ENCODE assay signal across 9 mouse cellular contexts in the genomic region with DNA sequence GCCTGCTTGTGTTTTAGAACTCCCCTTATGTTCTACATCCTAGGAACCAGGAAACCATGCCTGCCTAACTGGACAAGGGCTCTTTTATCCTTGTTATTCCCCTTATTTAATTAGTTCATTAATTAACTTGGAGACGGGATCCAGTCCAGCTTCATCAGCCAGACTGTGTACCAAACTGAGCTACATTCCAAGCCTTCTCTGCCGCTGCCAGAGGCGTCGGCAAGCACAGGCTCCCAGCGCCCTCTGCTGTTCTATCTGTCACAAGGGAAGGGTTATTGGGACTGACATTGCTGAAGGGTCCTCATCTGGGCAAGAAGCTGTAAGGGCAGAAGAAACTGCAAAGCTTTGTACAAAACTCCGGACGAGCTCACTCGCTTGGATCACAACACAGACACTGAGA. TPM values are rescaled to one million over a fixed set of nuclear protein-coding genes. Genes with fewer than 3 reads are reported as not detected.
DNase-seq lines count a peak whose midpoint lies in the region; ATAC-seq and TF ChIP-seq lines count a peak whose summit lies in the region.
"Had no signal": no experiment of that assay in that cellular context is flagged by ENCODE, and none has a peak within 500 bp of the region (broad histone marks: within the 10 kb centered on the region; RNA-seq: fewer than 3 reads in every experiment).

No protein-coding gene starts in this region.

- intact Hi-C loops in heart, postnatal 25 days (cut with DNase I) = loop anchor here (1.0 to 5.0 kb wide), 2 partner anchors 72 to 183 kb away; no protein-coding TSS in a partner anchor

- peaks cover 4% of the 10 kb centered on the region; the same call in 1 of the 2 replicates for H3K4me1 ChIP-seq in forebrain, embryonic 10.5 days
- H3K4me1 ChIP-seq in forebrain, embryonic 12.5 days = no peaks in the 10 kb centered on the region

- no peak overlapping the region for H3K9ac ChIP-seq in forebrain, embryonic 12.5 days

- H3K36me3 ChIP-seq in forebrain, embryonic 10.5 days (replicated peaks) = no peaks in the 10 kb centered on the region
- no peaks in the 10 kb centered on the region for H3K36me3 ChIP-seq in forebrain, embryonic 12.5 days (replicated peaks)

- no peaks in the 10 kb centered on the region for H3K9me3 ChIP-seq in forebrain, embryonic 10.5 days
- H3K9me3 ChIP-seq in forebrain, embryonic 12.5 days = no peaks in the 10 kb centered on the region

- no peaks in the 10 kb centered on the region for H3K27me3 ChIP-seq in forebrain, embryonic 10.5 days (ENCODE audit: poor library complexity, severe bottlenecking)
- peaks cover 2% of the 10 kb centered on the region; the same call in 1 of the 2 replicates for H3K27me3 ChIP-seq in forebrain, embryonic 12.5 days

- ATAC-seq in forebrain, embryonic 12.5 days (ENCODE audit: low FRiP score) = no peak

- TF ChIP-seq CTCF in layer of hippocampus, adult 2 months (conservative IDR thresholded peaks at IDR 0.05) = peak; percentile 95

- no peak overlapping the region for H3K4me2 ChIP-seq in forebrain, embryonic 12.5 days

- H3K4me3 ChIP-seq in forebrain, embryonic 10.5 days = no peak overlapping the region
- H3K4me3 ChIP-seq in forebrain, embryonic 12.5 days (replicated peaks) = no peak overlapping the region
- H3K4me3 ChIP-seq in layer of hippocampus, adult 2 months = no peak overlapping the region

- peak; percentile 71 for DNase-seq in forebrain, embryonic 10.5 days (ENCODE audit: extremely low spot score, low spot score)
- peak; percentile 76 for DNase-seq in brain, adult 2 months (ENCODE audit: low read depth, low spot score)
- DNase-seq in fibroblast of lung, adult 2 months (ENCODE audit: low read depth) = peak; percentile 24
- peak; percentile 49 for DNase-seq in heart, postnatal 25 days (ENCODE audit: low spot score)
- peak; percentile 79 to 86 for DNase-seq in layer of hippocampus, adult 2 months (ENCODE audit: low spot score in 2 of 2)
- DNase-seq in lung, postnatal 25 days (ENCODE audit: low spot score) = peak; percentile 75
- DNase-seq in spleen, postnatal 4 days (ENCODE audit: low spot score in 2 of 2) = peak; percentile 51 to 77

- WGBS in forebrain, embryonic 10.5 days = 8% methylated on average over 8 of the region's 8 CpGs
- WGBS in forebrain, embryonic 12.5 days = 7% methylated on average over 8 of the region's 8 CpGs

- no peak overlapping the region for H3K27ac ChIP-seq in forebrain, embryonic 10.5 days
- no peak overlapping the region for H3K27ac ChIP-seq in forebrain, embryonic 12.5 days
- H3K27ac ChIP-seq in layer of hippocampus, adult 2 months = peak overlapping the region; percentile 71; the same call in 1 of the 2 replicates

RNA-seq across cellular contexts. Expression of gene Aarsd1, which starts 22.3 kb away (rescaled TPM):
- polyA plus RNA-seq in forebrain, embryonic 10.5 days (2016; fragmentation: Nextera tagmentation; extraction: Ambion mirVana) = 109 and 115 TPM in 2 replicates
- polyA plus RNA-seq in forebrain, embryonic 12.5 days (2016; fragmentation: Nextera tagmentation; extraction: Ambion mirVana) = 94.3 and 98.7 TPM in 2 replicates
- total RNA-seq in heart, postnatal 25 days (2021) = 10 to 100 TPM; 20.7 to 22.8 TPM
- total RNA-seq in layer of hippocampus, adult 2 months (2021) = 10 to 100 TPM; 47.2 to 51.2 TPM

RNA-seq across cellular contexts. Expression of gene G6pc, which starts 27.7 kb away (rescaled TPM):
- polyA plus RNA-seq in forebrain, embryonic 10.5 days (2016; fragmentation: Nextera tagmentation; extraction: Ambion mirVana) = not detected in 2 replicates
- not detected in 2 replicates for polyA plus RNA-seq in forebrain, embryonic 12.5 days (2016; fragmentation: Nextera tagmentation; extraction: Ambion mirVana)
- not detected for total RNA-seq in heart, postnatal 25 days (2021)
- total RNA-seq in layer of hippocampus, adult 2 months (2021) = not detected
- polyA plus RNA-seq: neural tube, embryonic 14.5 days had no signal

RNA-seq across cellular contexts. Expression of gene Gm27029, which starts 29.5 kb away (rescaled TPM):
- polyA plus RNA-seq in forebrain, embryonic 10.5 days (2016; fragmentation: Nextera tagmentation; extraction: Ambion mirVana) = 10.9 and 11.6 TPM in 2 replicates
- 5.8 and 6.5 TPM in 2 replicates for polyA plus RNA-seq in forebrain, embryonic 12.5 days (2016; fragmentation: Nextera tagmentation; extraction: Ambion mirVana)
- 1 to 10 TPM; 8.5 to 9.1 TPM for total RNA-seq in heart, postnatal 25 days (2021)
- 1 to 10 TPM; 6.7 to 7.4 TPM for total RNA-seq in layer of hippocampus, adult 2 months (2021)

RNA-seq across cellular contexts. Expression of gene Rundc1, which starts 29.8 kb away (rescaled TPM):
- polyA plus RNA-seq in forebrain, embryonic 10.5 days (2016; fragmentation: Nextera tagmentation; extraction: Ambion mirVana) = 20.9 and 21.4 TPM in 2 replicates
- polyA plus RNA-seq in forebrain, embryonic 12.5 days (2016; fragmentation: Nextera tagmentation; extraction: Ambion mirVana) = 27.3 and 27.8 TPM in 2 replicates
- 10 to 100 TPM; 10.4 to 11.2 TPM for total RNA-seq in heart, postnatal 25 days (2021)
- total RNA-seq in layer of hippocampus, adult 2 months (2021) = 10 to 100 TPM; 31.9 to 33.5 TPM

RNA-seq across cellular contexts. Expression of gene Ptges3l, which starts 30.0 kb away (rescaled TPM):
- polyA plus RNA-seq in forebrain, embryonic 10.5 days (2016; fragmentation: Nextera tagmentation; extraction: Ambion mirVana) = 2.3 and 3.8 TPM in 2 replicates
- polyA plus RNA-seq in forebrain, embryonic 12.5 days (2016; fragmentation: Nextera tagmentation; extraction: Ambion mirVana) = 2.1 and 2.5 TPM in 2 replicates
- total RNA-seq in heart, postnatal 25 days (2021) = 10 to 100 TPM; 69.0 to 80.2 TPM
- total RNA-seq in layer of hippocampus, adult 2 months (2021) = 1 to 10 TPM in 1 of 2 experiments, under 1 TPM in 1; 0.71 to 2.0 TPM

Comparison
In these comparisons a context has a peak if more than half of its experiments do, and no peak if none do; other contexts are left out.
1. DNase-seq: peak in every context shown above with its lines; median percentile 82 in layer of hippocampus, adult 2 months; 76 in brain, adult 2 months; 75 in lung, postnatal 25 days; 71 in forebrain, embryonic 10.5 days; 64 in spleen, postnatal 4 days; 49 in heart, postnatal 25 days; 24 in fibroblast of lung, adult 2 months.